Mouse (Mus musculus) central nervous system, embryonic 18 days (tissue): Measurements from ENCODE around the gene Sry. TPM values are rescaled to one million over a fixed set of nuclear protein-coding genes. Genes with fewer than 3 reads are reported as not detected.

ENCODE experiments used
- polyA plus RNA-seq: library from polyadenylated mRNA; depleted of rRNA; stranded (reverse); fragments of >200 nt; gene quantifications from 2 replicates; pipeline ENCODE4 v1.2.3, GENCODE M21; 2012; rRNA removed

The Sry gene
- polyA plus RNA-seq, result not detected in 2 replicates

GRCm38 (mm10) chrY:2663558-2663957 lies at the start of gene Sry:
Gene Sry, minus strand, starts transcription at chrY:2663658.

Other genes with a start within 250 kb of the Sry start
- gene H2al2c, start 64.6 kb downstream of the Sry start, polyA plus RNA-seq, result not detected in 2 replicates
- gene H2al2b, start 57.0 kb upstream of the Sry start, polyA plus RNA-seq, result not detected in 2 replicates
- gene Gm4064, start 132.5 kb upstream of the Sry start, polyA plus RNA-seq, result not detected in 2 replicates
- gene Rbmy, start 167.0 kb upstream of the Sry start, polyA plus RNA-seq, result not detected in 2 replicates
- 0.08 TPM in 1 of 2 replicates, not detected in the other for gene Gm10256, start 167.0 kb upstream of the Sry start, polyA plus RNA-seq
- gene Gm10352, start 237.3 kb upstream of the Sry start, polyA plus RNA-seq, result not detected in 2 replicates